Mouse (Mus musculus): ENCODE measurements around the gene Slc12a8. TPM values are rescaled to one million over a fixed set of nuclear protein-coding genes. Genes with fewer than 3 reads are reported as not detected.

Slc12a8 gene
- total RNA-seq, 2 experiments from 2014 or later = 0.28 TPM; not detected in 1

DNA sequence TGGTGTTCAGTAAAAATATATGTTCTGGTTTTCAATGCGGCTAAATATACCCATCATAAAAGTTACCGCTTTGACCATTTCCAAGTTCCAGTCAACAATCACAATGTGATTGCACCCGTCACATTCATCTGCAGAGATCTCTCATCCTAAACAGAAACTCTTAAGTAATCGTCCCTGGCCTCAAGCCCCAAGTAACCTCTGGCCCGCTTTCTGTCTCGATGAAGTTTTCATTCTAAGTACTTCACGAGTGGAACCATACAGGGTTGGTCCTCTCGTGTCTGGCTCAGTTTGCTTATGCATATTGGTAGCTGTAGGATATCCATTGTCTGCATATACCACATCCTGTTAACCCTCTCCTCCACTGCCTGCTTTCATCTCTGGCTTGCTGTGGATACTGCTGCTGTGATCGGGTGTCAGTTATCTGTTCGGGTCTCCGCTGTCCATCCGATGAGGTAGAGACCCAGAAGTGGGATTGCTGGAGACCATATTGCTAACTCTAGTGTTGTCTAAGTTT, 181.2 kb downstream of the Slc12a8 start:
- no peak for DNase-seq

DNA sequence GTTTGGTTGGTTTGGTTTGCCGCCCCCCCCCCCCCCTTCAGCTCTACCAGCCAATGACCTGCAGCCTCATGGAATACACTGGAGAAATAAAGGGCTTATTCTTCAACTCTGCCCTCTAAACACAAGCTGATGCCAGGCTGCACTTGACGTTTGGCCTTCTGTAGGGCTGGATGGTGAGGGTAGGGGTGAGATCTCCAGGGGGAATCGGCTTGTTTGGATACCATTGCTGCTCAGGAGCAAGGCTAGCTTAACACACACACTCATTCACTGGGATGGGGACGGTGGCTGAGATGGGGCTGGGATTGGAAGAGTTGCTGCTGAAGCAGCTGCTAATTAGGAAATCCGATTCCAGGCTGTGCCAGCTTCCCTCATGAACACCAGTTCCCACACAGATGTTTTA, 183.5 kb downstream of the Slc12a8 start:
- DNase-seq = no peak

DNA sequence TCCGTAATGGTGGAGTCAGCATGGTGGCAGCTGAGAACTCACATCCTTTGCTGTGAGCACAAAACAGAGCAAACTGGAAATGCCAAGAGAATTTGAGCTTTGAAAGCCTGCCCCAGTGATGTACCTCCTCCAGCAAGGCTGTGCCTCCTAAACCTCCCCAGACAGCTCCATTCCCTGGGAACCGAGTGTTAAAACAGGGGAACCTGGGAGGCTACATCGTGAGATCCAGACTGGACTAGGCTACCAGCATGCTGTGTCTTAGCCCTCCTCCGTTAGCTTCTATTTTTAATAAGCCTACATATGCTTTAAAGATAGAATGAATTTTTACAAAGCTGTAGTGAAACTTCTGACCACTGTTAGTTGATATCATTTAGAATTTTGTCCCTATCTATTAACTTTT, 184.7 kb downstream of the Slc12a8 start:
- DNase-seq = no peak

DNA sequence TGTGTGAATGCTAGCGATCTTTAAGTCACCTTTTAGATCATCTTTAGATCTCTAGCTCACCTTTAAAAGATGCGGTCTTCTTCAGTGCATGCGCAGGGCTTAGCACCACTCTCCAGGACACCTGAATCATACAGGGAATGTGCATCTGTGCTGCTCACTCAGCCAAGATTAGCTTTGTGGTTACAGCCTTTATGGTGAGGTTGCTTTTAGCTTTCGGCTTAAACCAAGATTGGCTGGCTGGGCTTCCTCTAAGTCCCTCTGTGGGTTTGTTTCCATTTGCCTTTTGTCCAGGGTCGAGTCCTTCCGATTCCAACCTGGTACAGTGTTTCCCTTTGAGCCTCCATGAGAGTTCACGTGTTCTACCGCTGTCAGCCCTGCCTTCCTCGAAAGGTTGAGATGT, 187.2 kb downstream of the Slc12a8 start:
- DNase-seq = no peak

DNA sequence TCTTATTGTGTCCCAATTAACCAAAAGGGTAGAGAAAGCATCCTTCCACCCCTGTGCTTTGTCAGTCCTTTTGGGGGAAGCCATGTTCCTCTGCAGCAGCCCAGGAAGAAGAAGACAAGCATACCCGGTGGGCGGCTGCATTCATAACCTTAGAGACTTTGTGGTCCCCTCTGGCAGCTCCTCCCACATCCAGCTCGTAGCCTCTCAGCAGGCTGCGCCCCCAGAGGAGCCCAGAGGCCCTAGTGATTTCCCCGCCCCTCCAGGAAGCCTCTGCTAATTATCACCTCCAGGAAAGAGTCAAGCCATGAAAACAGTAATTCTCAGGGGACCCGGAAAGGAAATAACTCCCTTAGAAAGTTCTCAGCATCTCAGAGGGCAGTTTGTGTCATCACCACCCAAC, 188.1 kb downstream of the Slc12a8 start:
- peak; percentile 55 for DNase-seq

DNA sequence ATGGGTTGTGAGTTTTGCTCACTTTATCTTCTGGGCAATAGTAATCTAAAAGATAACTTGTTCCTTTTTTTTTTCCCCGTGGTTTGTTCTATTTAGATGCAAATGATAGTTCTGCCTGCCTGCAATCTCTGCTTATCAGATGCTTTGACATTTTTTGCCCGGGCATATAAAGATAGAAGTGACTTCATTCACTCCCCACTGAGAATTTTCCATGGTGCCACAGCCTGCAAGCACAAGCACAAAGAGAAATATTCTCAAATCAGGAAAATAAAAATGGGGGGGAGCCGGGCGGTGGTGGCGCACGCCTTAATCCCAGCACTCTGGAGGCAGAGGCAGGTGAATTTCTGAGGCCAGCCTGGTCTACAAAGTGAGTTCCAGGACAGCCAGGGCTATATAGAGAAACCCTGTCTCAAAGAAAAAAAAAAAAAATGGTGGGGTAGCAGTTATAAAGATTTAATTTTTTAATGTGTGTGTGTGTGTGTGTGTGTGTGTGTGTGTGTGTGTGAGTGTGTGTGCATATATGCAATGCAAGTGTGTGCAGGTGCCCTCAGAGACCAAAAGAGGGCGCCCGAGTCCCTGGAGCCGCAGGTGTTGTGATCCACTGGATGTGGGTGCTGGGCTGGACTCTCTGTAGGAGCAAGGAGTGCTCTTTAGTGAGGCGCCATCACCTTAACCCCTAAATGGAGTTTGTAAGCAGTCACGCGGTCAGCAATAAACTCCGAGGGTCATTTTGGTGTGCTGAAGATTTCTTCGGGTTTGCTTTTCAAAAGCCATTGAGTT, 189.2 kb downstream of the Slc12a8 start:
- no peak for DNase-seq

DNA sequence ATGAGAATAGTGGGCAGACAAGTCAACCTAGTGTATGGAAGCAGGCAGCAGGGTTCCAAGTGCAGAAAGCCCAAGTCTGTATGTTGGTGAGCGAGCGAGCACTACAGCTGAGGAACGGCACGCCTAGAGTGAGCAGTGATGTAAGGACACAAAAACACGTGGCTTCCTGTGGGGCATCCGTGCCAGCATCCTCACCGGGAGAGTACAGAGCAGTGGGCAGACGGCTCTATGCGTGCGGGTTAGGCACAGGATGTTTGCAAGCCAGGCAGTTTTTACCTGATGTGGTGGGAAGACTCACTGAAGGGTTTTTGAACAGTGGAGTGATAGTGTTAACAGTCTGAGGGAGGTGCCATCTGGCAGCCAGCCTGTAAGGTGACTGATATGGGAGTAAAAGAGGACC, 190.9 kb downstream of the Slc12a8 start:
- DNase-seq = no peak

DNA sequence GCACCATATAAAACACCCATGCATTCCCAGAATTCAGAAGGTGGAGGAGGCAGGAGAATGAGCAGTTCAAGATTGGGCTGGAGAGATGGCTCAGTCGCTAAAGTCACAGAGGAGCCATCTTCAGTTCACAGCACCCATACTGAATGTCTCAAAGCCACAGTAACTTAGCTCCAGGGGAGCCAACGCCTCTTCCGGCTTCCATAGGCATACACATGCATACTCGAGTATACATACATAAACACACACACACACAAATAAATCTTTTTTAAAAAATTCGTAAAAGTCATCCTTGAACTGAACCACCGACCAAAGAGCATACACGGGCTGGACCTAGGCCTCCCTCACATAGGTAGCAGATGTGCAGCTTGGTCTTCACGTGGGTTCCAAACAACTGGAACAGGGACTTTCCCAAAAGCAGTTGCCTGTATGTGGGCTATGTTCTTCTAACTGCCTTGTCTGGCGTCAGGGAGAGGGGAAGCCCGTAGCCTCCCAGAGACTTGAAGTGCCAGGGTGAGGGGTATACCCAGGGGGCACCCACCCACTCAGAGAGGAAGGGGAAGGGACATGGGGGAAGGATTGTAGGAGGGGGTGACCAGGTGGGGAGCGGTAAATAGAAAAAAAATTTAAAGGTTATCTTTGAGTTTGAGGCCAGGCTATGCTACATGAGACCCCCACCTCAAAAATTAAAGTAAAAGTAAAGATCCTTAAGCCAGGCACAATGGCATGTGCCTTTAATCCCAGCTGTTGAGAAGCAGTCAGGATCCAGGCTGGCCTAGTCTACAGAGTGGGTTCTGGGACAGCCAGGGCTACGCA, 191.7 kb downstream of the Slc12a8 start:
- DNase-seq = no peak

Other genes starting within 250 kb of the Slc12a8 start
- gene Zfp148, start 136.5 kb upstream of the Slc12a8 start, total RNA-seq (2021) = 10 to 100 TPM; 18.8 to 21.9 TPM
- gene Heg1, start 167.0 kb downstream of the Slc12a8 start, total RNA-seq (2021) = 10 to 100 TPM; 46.0 to 47.0 TPM

Measured in gastrocnemius, postnatal 25 days (tissue).